Mouse (Mus musculus): ENCODE measurements around the gene Il4i1. TPM values are rescaled to one million over a fixed set of nuclear protein-coding genes. Genes with fewer than 3 reads are reported as not detected.

Gene Il4i1
- total RNA-seq, 2 experiments from 2014 or later, result 1.3 to 1.8 TPM

- intact Hi-C loops (cut with DNase I), result no loop called here
- no peak for DNase-seq
Measured at GRCm38 (mm10) chr7:44845006-44845405, 28.8 kb downstream of the Il4i1 start.

- intact Hi-C loops (cut with DNase I), result no loop called here
Measured at GRCm38 (mm10) chr7:44846804-44847203, 30.6 kb downstream of the Il4i1 start.

GRCm38 (mm10) chr7:44847772-44848171, 31.6 kb downstream of the Il4i1 start:
- no peak for DNase-seq
- intact Hi-C loops (cut with DNase I), result loop anchor here (2.0 kb wide), 1 partner anchor 31 kb away; the partner anchor contains the start of genes Atf5, Il4i1 and Nup62

More at GRCm38 (mm10) chr7:44846804-44847203, 30.6 kb downstream of the Il4i1 start:
- no peak for DNase-seq

GRCm38 (mm10) chr7:44848561-44849415, 32.6 kb downstream of the Il4i1 start, which contains the start of the genes Akt1s1 and Tbc1d17:
Akt1s1 (plus strand) TSS chr7:44848991.
Tbc1d17 (minus strand) TSS chr7:44849079.
- DNase-seq, result peak; percentile 100
- intact Hi-C loops (cut with DNase I), result loop anchor here (2.0 kb wide), 1 partner anchor 32 kb away; the partner anchor contains the start of genes Atf5, Il4i1 and Nup62

GRCm38 (mm10) chr7:44849416-44850111, 33.4 kb downstream of the Il4i1 start:
- intact Hi-C loops (cut with DNase I), result loop anchor here (2.0 kb wide), 1 partner anchor 33 kb away; the partner anchor contains the start of genes Atf5, Il4i1 and Nup62
- DNase-seq, result peak; percentile 94

GRCm38 (mm10) chr7:44850146-44850545, 34.0 kb downstream of the Il4i1 start:
- intact Hi-C loops (cut with DNase I), result no loop called here
- DNase-seq, result peak; percentile 79 to 84

- intact Hi-C loops (cut with DNase I), result no loop called here
- DNase-seq, result no peak
Measured at GRCm38 (mm10) chr7:44850789-44851624, 34.8 kb downstream of the Il4i1 start.

- intact Hi-C loops (cut with DNase I), result no loop called here
- DNase-seq, result no peak
Measured at GRCm38 (mm10) chr7:44851625-44852234, 35.5 kb downstream of the Il4i1 start.

GRCm38 (mm10) chr7:44852259-44853027, 36.3 kb downstream of the Il4i1 start:
- intact Hi-C loops (cut with DNase I), result no loop called here
- DNase-seq, result no peak

- DNase-seq, result no peak
- intact Hi-C loops (cut with DNase I), result no loop called here
Measured at GRCm38 (mm10) chr7:44853065-44853464, 36.9 kb downstream of the Il4i1 start.

GRCm38 (mm10) chr7:44853596-44854355, 37.6 kb downstream of the Il4i1 start:
- DNase-seq, result no peak
- intact Hi-C loops (cut with DNase I), result no loop called here

- intact Hi-C loops (cut with DNase I), result no loop called here
- peak; percentile 91 to 92 for DNase-seq
Measured at GRCm38 (mm10) chr7:44854356-44855031, 38.3 kb downstream of the Il4i1 start.

- no peak for DNase-seq
- intact Hi-C loops (cut with DNase I), result no loop called here
Measured at GRCm38 (mm10) chr7:44855036-44855435, 38.8 kb downstream of the Il4i1 start.

GRCm38 (mm10) chr7:44856265-44856916, 40.2 kb downstream of the Il4i1 start:
- no peak for DNase-seq
- intact Hi-C loops (cut with DNase I), result no loop called here

GRCm38 (mm10) chr7:44857042-44857552, 40.9 kb downstream of the Il4i1 start, which contains the start of gene Pnkp:
Pnkp (plus strand) TSS chr7:44857139.
- DNase-seq, result peak; percentile 90 to 93
- intact Hi-C loops (cut with DNase I), result no loop called here

- intact Hi-C loops (cut with DNase I), result no loop called here
- no peak for DNase-seq
Measured at GRCm38 (mm10) chr7:44857905-44858304, 41.7 kb downstream of the Il4i1 start.

GRCm38 (mm10) chr7:44859896-44860295, 43.7 kb downstream of the Il4i1 start:
- no peak for DNase-seq
- intact Hi-C loops (cut with DNase I), result no loop called here

Data from heart, postnatal 10 days (tissue).